Mouse (Mus musculus) liver, embryonic 14.5 days (tissue): Measurements from ENCODE around the gene Rassf9. TPM values are rescaled to one million over a fixed set of nuclear protein-coding genes. Genes with fewer than 3 reads are reported as not detected.

Source experiments
- ATAC-seq: fragments of 200-750 bp; cut with Nextera tagmentation; 2 replicates; pipeline ENCODE4 v1.8.0; 2017; ENCODE audit warnings: moderate number of reproducible peaks, mild to moderate bottlenecking, moderate library complexity; ENCODE audit not compliant: insufficient read depth
- DNase-seq, 3 experiments: peaks; one replicate each; pipeline ENCODE4 v3.0.0-alpha.2; 2012 to 2013; ENCODE audit warnings: low read depth in 3 of 3, low spot score in 3 of 3
- H3K27ac ChIP-seq: fragments of 300-500 bp; sonication (generic); 2 replicates; pipeline ENCODE4 v1.5.1; 2014; ENCODE audit warnings: moderate library complexity, mild to moderate bottlenecking, control low read depth, inconsistent platforms
- H3K27me3 ChIP-seq: fragments of 300-500 bp; sonication (generic); 2 replicates; pipeline ENCODE4 v1.6.1; 2014; ENCODE audit warnings: mild to moderate bottlenecking, low read length, moderate library complexity; ENCODE audit not compliant: control insufficient read depth, insufficient read depth
- H3K36me3 ChIP-seq: fragments of 300-500 bp; sonication (generic); replicated peaks from 2 replicates; pipeline ENCODE4 v1.6.1; 2014; ENCODE audit warnings: low read depth; ENCODE audit not compliant: control insufficient read depth, insufficient read depth
- H3K4me1 ChIP-seq, 2 experiments: fragments of 200-500 bp in 1 of 2; fragments of 300-500 bp in 1 of 2; sonication (generic) in 1 of 2; replicated peaks; 2 replicates each; pipeline ENCODE4 v1.6.1; 2012 to 2014; ENCODE audit warnings: antibody characterized with exemption in 1 of 2, inconsistent platforms in 1 of 2, low read length in 1 of 2; ENCODE audit not compliant: control insufficient read depth in 2 of 2, insufficient read depth in 2 of 2
- H3K4me2 ChIP-seq: fragments of 300-500 bp; sonication (generic); 2 replicates; pipeline ENCODE4 v1.6.1; 2014; ENCODE audit warnings: low read depth, mild to moderate bottlenecking, control low read depth, moderate library complexity
- H3K4me3 ChIP-seq, 2 experiments: fragments of 200-500 bp in 1 of 2; fragments of 300-500 bp in 1 of 2; sonication (generic) in 1 of 2; 2 replicates each; pipeline ENCODE4 v1.5.1; 2012 to 2014; ENCODE audit warnings: low read depth in 2 of 2, low read length in 2 of 2, mild to moderate bottlenecking in 2 of 2, control low read depth in 1 of 2, inconsistent platforms in 1 of 2, moderate library complexity in 1 of 2; ENCODE audit not compliant: insufficient read depth in 1 of 2
- H3K9ac ChIP-seq: fragments of 300-500 bp; sonication (generic); replicated peaks from 2 replicates; pipeline ENCODE4 v1.6.1; 2014; ENCODE audit warnings: mild to moderate bottlenecking, control low read depth, moderate library complexity
- H3K9me3 ChIP-seq: fragments of 300-500 bp; sonication (generic); 2 replicates; pipeline ENCODE4 v1.6.1; 2016; ENCODE audit warnings: low read length, mixed read lengths; ENCODE audit not compliant: control insufficient read depth
- CTCF ChIP-seq: IDR thresholded peaks from 2 replicates; pipeline ENCODE4 v1.5.1; 2016; ENCODE audit warnings: antibody characterized with exemption, low read depth, control low read depth
- EP300 ChIP-seq: IDR thresholded peaks from 2 replicates; pipeline ENCODE4 v1.6.1; 2016; ENCODE audit warnings: antibody characterized with exemption, low read depth
- WGBS: fragments of 180-500 bp; shearing (Covaris S2); extraction: QIAGEN DNeasy Blood & Tissue Kit; methylation state at CpG from one replicate; pipeline ENCODE4 v1.1.7; 2014; ENCODE audit not compliant: insufficient replicate concordance; 5-methylcytosine and 5-hydroxymethylcytosine counted together
- polyA plus RNA-seq, 2 experiments: library from polyadenylated mRNA; depleted of rRNA in 1 of 2; stranded (reverse) in 1 of 2; unstranded in 1 of 2; fragments of >200 nt; fragmentation: Nextera tagmentation in 1 of 2; extraction: Ambion mirVana in 1 of 2; gene quantifications; 2 replicates each; pipeline versions ENCODE4 v1.2.1 to v1.2.3; 2012 to 2014

The Rassf9 gene
- polyA plus RNA-seq, 2 experiments = 0.03 TPM; not detected in 1

GRCm38 (mm10) chr10:102577970-102578369 is 65.9 kb downstream of the Rassf9 start:
- no peak for TF ChIP-seq CTCF
- no peak for TF ChIP-seq EP300
- Histone ChIP-seq H3K9ac (no peak overlapping the region), H3K27me3 (no peaks in the 10 kb centered on the region), H3K4me2 (no peak overlapping the region), H3K4me3 (no peak overlapping the region), H3K36me3 (no peaks in the 10 kb centered on the region), H3K27ac (no peak overlapping the region), H3K4me1 (no peaks in the 10 kb centered on the region), H3K9me3 (no peaks in the 10 kb centered on the region)
- no peak for DNase-seq
- WGBS = 55% methylated on average over 3 of the region's 3 CpGs
- no peak for ATAC-seq

- Histone ChIP-seq H3K9me3 (no peaks in the 10 kb centered on the region), H3K36me3 (no peaks in the 10 kb centered on the region), H3K4me2 (no peak overlapping the region), H3K9ac (no peak overlapping the region), H3K27ac (no peak overlapping the region), H3K4me3 (no peak overlapping the region), H3K27me3 (no peaks in the 10 kb centered on the region), H3K4me1 (no peaks in the 10 kb centered on the region)
- no peak for TF ChIP-seq EP300
- TF ChIP-seq CTCF = no peak
- no peak for DNase-seq
- WGBS = 67% methylated on average over 2 of the region's 2 CpGs
- no peak for ATAC-seq
Measured at GRCm38 (mm10) chr10:102594306-102594705, 82.3 kb downstream of the Rassf9 start.

Other genes with a start within 250 kb of the Rassf9 start
- 0.05 TPM in 1 of 2 replicates, not detected in the other for gene Nts, start 21.7 kb upstream of the Rassf9 start, polyA plus RNA-seq (2012; rRNA removed)
- gene Nts, start 21.7 kb upstream of the Rassf9 start, polyA plus RNA-seq (2014; fragmentation: Nextera tagmentation; extraction: Ambion mirVana) = not detected in 2 replicates